Mouse (Mus musculus) ES-E14 (cell line): ENCODE measurements at regions not wholly inside any gene's neighbourhood (a gene's known extent, or its start where the extent isn't known, plus 50 kb on each side); places are given as distances from the start of the nearest gene placed in this dataset.

Experiments used
- CHD2 ChIP-seq: IDR thresholded peaks from 2 replicates; pipeline ENCODE4 v1.6.1; 2014; ENCODE audit warnings: mild to moderate bottlenecking, low read depth, low read length, inconsistent platforms
- MAFK ChIP-seq: IDR thresholded peaks from 2 replicates; pipeline ENCODE4 v1.6.1; 2014; ENCODE audit warnings: mild to moderate bottlenecking, low read depth, low read length, inconsistent platforms; ENCODE audit not compliant: insufficient read depth
- ZC3H11A ChIP-seq: IDR thresholded peaks from 2 replicates; pipeline ENCODE4 v1.6.1; 2012; ENCODE audit warnings: low read depth, mild to moderate bottlenecking, inconsistent platforms, low read length, borderline replicate concordance
- ZNF384 ChIP-seq: IDR thresholded peaks from 2 replicates; pipeline ENCODE4 v1.6.1; 2012; ENCODE audit warnings: low read depth, low read length, inconsistent platforms

DNA sequence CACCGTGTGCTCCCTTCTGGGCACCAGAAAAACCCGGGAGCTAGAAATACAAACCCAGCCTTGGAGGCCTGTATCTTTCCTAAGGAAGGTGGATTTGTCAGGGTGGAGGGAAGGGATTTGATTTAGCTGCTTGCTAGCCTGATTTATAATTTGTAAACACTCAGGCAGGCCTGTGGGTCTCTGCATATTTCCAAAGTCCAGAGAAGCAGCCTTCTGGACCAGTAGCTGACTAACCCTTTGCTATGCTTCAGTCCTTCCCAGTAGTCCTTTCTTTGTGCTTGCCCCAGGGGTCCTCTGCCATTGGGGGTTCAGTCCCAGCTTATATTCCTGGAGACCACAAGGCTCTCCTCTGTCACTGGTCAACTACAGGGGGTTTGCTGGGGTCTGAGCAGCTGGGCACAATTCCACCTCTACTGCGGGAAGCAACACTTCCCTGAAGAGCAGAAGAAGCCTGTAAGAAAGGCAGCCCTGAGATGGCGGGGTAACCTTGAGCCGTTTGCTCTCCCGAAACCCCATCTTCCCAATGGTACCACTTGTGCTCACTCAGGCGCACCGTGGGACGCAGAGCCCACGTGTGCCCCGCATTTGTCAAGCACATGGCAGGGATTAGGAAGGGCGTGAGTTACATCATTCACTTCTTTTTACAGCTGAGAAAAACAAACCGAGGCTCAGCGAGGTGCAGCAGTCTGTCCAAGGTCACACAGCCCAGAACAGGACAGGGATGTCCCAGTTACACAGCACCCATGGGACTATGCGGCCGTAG is 85.7 kb downstream of the 1700001O22Rik start:
- TF ChIP-seq CHD2 (no peak), ZNF384 (no peak), ZC3H11A (no peak), MAFK (no peak)
